Mouse (Mus musculus): ENCODE data around the gene Myo5a.

The Myo5a gene

DNA sequence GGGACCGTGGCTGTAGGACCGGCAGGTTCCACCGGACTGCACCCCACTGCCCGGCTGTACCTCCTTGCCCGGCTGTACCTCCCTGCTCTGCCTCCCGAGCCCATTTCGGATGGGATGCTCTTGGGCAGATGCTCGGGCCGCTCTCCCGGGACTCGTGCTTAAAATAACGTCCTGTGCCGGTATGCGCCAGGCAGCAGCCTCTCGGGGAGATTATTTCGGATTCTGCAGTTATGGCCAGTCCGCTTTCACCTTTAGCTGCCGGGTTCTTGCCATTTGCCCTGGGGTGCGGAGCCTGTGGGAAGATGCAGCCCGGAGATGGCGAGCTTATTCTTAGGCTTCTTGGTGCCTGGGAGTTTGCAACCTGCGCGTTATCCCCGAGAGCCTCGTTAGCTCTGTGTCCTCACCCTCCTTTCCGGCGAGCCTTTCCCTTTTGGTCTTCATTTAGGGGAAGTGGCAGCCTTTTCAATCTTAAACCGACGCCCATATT lies 934 bp downstream of the Myo5a start:
- peak; percentile 34 for DNase-seq (ENCODE audit: low read depth, low spot score)

DNA sequence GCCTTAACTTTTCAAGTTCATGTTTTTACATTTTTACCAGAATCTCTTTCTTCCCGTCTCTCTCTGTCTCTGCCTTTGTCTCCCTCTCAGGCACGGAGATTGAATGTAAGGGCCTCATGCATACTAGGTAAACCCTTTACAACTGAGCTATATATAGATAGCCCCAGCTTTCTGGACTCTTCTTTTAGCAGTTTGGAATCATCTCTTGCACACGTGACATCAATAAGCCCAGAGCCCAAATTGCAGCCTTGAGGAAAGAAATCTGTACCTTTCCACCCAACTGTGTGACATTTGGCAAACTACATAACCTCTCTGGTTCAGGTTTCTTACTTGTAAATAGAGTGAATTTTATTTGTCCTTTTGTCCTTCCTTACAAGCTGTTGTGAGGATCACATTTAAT lies 1.5 kb downstream of the Myo5a start:
- DNase-seq (ENCODE audit: low read depth, low spot score), result no peak

- DNase-seq (ENCODE audit: low read depth, low spot score), result no peak
Observed at GRCm38 (mm10) chr9:75077191-75077590, 6.4 kb downstream of the Myo5a start.

DNA sequence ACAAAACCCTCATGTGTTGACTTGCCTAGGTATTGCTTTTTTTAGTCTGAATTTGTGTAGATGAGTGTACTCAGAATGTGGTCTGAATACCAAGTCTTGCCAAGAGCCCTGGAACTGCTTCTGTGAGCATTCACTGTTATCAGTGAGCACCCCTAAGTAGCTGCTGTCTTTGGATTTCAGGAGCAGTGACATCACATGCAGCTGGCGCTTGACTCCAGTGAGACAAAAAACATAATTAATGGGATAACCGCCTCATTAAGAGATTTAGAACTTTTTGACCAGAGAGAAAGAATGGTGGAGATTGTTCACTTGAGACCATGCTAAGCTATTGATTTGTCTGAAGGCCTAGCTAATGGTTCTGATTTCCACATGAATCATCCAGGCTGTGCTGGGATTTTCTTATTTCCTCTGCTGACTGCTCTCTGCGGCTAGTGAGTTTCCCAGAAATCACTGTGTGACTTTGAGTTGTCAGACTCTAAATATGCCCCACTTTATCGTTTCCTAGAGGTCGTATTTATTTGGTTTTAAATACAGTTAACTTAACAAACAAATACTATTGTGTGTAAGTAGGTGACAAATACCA lies 14.5 kb downstream of the Myo5a start:
- no peak for DNase-seq (ENCODE audit: low read depth, low spot score)

DNA sequence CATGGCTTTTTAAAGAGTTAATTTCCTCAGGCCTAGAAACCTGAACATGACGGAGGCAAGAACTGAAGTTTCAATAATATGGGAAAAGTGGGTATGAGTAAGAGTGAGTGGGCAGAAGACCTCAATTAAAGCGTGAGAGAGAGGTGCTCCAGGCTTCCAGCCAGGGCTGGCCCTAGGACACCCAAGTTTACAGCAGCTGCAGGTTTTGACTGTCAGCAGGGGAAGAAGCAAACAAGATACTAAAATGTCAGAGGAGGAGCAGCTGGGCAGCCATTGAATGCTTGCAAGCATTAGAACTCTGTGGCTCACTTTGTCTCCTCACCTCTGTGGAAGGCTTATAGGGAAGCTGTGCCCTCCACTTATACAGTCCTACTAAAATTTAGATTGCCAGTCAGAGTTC lies 17.0 kb downstream of the Myo5a start:
- no peak for DNase-seq (ENCODE audit: low read depth, low spot score)

DNA sequence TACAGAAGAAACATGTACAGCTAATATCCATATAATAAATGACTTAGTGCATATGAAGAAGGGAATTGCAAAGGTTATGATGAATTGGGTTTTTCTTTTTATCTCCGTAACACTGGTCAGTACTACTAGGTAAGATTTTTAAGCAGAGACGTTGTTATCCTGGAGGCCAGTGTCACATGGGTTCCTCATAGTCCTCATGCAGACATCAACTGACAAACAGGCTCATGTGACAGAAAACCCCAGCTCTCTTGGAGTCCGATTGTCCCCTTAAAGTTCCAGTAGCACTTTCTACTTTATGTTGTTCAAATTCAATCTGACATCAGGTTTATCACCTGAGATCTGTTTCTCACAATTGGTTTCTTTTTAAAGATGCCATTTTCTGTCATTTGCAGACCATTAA lies 18.5 kb downstream of the Myo5a start:
- no peak for DNase-seq (ENCODE audit: low read depth, low spot score)

GRCm38 (mm10) chr9:75092134-75092533 lies 21.3 kb downstream of the Myo5a start:
- DNase-seq (ENCODE audit: low read depth, low spot score), result no peak

GRCm38 (mm10) chr9:75094762-75095161 lies 23.9 kb downstream of the Myo5a start:
- no peak for DNase-seq (ENCODE audit: low read depth, low spot score)

- no peak for DNase-seq (ENCODE audit: low read depth, low spot score)
Observed at GRCm38 (mm10) chr9:75098937-75099336, 28.1 kb downstream of the Myo5a start.

GRCm38 (mm10) chr9:75100157-75100781 lies 29.5 kb downstream of the Myo5a start:
- DNase-seq (ENCODE audit: low read depth, low spot score), result no peak

GRCm38 (mm10) chr9:75102131-75102530 lies 31.3 kb downstream of the Myo5a start:
- no peak for DNase-seq (ENCODE audit: low read depth, low spot score)

DNA sequence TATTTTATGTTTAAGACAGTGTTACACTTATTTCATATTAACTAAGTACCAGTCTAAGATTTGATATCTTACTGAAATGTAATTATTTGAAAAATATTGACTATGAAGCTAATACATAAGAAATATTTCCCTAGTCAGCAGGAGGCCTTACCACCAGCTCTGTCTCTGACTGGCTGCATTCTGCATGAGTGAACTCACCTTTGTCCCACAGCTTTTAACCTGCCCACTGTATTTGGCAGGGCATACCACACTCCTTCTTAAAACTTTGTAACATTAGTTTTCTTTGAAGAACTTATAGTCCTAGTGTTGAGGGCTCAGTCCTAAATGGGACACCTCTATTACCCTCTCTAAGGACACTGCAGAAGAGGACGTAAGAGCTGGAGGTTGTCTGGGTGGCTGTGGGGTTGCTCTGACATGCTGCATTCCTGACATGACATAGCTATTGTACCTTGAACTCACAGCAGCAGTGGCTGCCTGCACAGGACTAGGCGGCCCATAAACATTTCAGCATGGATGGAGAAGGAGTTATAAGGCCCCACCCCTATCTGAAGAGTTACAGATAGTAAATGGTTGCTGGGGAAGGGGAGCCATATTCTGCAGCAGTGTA lies 45.9 kb downstream of the Myo5a start:
- no peak for DNase-seq (ENCODE audit: low read depth, low spot score)

GRCm38 (mm10) chr9:75121126-75121525 lies 50.3 kb downstream of the Myo5a start:
- DNase-seq (ENCODE audit: low read depth, low spot score), result no peak

DNA sequence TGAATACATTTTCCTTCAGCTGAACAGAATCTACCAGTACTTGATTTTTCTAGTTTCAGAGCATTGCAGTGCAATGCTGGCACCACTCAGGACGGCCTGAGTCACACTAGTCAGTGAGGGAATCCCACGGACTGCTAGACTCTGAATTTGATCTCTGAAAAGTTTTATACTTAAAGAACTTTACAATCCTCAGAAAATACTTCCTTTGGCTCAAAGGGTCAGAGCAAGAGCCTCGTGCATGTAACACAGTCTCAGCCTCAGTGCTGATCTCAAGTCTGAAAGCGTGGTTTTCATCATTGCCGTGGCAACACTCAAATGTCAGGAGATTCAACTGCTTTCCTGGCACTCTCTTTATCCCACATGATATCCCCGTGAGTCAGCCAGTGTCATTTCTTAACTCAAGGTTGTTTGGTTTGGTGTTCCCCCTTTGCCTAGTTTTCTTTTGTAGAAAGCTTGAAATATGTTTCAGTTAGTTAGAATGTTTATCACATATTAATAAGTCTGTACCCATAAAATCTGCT lies 53.4 kb downstream of the Myo5a start:
- DNase-seq (ENCODE audit: low read depth, low spot score), result no peak

DNA sequence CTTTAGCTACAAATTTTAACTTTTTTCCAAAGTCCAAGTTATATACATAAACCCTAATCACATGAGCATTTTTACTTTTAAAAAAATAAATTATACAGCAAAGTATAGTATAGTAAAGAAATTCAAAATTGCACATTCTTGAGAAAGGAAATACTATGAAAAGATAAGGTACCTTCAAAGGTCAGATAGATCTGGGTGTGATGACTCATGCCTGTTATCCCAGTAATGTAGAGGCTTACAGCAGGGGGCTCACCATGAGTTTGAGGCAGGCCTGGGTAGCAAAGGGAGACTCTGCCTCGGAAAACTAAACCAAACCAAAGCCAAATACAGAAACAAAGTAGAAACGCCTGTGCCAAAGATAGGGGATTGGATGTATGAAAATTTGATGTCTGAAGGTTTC lies 59.7 kb downstream of the Myo5a start:
- DNase-seq (ENCODE audit: low read depth, low spot score), result no peak

- no peak for DNase-seq (ENCODE audit: low read depth, low spot score)
Observed at GRCm38 (mm10) chr9:75146911-75147310, 76.1 kb downstream of the Myo5a start.

DNA sequence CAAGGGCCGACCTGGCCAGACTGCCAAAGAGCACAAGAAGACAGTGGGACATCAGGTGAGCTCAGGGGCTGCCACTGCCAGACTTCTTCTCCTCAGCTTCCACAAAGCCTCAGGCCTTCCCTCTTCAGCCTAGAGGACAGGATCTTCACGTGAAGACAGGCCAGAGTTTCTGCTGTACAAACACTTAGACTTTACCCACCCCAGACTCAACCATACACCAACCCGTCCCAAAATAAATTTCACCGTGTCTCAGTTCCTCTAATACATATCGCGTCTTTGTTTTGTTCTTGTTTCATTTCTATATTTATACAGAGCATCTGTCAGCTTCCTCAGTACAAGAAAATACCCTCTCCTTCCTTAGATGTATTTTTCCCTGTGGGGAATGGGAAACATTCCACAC lies 89.7 kb downstream of the Myo5a start:
- no peak for DNase-seq (ENCODE audit: low read depth, low spot score)

GRCm38 (mm10) chr9:75163650-75164049 lies 92.8 kb downstream of the Myo5a start:
- DNase-seq (ENCODE audit: low read depth, low spot score), result no peak

DNA sequence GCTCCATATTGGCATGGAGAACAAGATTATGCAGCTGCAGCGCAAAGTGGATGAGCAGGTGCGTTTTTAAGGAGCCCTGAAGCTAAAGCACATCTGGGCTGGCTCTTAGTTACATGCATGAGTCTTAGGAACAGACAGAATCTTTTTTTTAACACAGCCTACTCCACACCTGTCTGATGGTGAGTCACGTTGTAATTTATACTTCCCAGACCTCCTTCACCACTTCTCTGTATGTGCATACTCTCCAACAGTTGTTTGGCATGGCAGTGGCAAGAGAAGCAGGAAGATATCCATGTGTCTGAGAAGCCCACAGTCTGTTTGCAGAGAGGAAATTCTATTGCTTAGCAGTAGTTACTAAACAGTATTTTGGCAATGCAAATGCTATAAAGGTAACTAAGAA lies 100.9 kb downstream of the Myo5a start:
- no peak for DNase-seq (ENCODE audit: low read depth, low spot score)

DNA sequence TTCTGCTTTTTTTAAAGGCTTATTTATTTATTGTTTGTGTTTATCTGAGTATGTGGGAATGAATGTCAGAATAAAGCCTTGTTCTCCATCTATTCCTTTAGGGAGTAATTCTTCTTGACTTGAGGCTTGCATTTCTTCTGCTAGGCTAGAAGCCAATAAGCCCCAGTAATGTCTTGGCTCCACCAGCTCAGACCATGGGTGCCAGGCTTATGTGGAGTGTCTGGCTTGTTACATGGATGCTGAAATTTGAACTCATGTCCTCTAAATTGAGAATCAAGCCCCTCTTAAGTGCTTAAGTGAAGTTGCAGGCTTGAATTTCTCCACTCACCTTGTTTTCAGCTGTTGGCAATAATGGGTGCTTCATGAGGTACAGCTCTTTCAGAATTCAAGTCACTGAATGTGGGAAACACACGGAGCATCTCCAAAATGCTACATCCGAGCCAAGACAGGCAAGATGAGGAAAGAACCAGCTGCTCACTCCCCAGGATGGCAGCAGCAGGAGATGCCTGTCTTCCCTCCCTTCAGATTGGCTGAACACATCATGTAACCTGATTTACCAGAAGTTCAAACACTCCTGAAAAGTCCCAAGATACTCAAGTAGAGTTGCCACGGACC lies 116.9 kb downstream of the Myo5a start:
- no peak for DNase-seq (ENCODE audit: low read depth, low spot score)

DNA sequence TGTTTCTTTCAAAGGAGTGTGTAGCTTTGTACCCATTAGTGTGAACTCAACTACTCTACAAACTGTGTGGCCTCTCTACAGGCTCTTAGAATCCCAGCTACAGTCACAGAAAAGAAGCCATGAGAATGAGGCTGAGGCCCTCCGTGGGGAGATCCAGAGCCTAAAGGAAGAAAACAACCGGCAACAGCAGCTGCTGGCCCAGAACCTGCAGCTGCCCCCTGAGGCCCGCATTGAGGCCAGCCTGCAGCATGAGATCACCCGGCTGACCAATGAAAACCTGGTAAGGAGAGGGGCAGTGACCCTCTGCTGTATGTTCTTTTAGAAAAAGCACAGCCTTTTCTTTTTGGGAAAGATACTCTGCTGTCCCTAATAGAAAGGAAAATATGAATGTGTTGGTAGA lies 123.0 kb downstream of the Myo5a start:
- DNase-seq (ENCODE audit: low read depth, low spot score), result no peak

DNA sequence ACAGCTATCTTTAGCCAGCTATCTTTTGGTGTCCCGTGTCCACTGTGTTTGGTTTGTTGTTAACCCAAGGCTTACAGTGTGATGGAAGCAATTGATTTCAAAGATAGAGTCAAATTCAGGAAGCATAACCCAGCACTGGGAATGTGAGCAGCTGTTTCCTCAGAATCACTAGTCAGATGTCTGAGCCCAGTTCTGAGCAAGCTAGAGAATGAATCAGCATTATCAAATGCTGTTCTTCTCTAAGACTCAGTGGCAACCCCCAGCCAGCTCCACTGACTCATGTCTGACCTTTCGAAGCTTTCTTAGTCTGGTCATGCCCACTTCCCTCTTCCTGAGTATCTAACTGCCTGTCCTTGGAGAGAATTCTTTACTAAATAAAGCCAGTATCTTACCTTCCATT lies 125.5 kb downstream of the Myo5a start:
- no peak for DNase-seq (ENCODE audit: low read depth, low spot score)

DNA sequence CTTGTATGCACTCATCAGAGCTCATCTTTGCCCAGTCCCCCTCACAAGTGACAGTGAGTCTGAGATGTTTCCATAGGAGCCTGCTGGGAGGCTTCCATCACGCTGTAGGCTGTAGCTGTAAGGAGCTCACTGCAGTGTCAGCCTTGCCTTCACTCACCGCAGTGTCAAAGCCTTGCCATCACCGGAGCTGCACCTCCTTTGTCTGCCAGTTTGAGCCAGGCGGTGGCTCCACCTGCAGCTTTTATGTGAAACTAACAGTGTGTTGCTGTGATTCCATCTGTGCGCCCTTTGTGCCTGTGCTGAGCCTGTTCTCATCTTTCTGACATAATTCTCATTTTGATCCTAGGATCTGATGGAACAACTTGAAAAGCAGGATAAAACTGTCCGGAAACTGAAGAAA lies 126.5 kb downstream of the Myo5a start:
- DNase-seq (ENCODE audit: low read depth, low spot score), result peak; percentile 3

All from forelimb bud, embryonic 11.5 days (tissue).